Mouse (Mus musculus) myocyte (in vitro differentiated cells): ENCODE results near the gene Hdac7. TPM values are rescaled to one million over a fixed set of nuclear protein-coding genes. Genes with fewer than 3 reads are reported as not detected.
A peak's percentile ranks its signal among the peaks of the same experiment; 100 is the strongest.

Source experiments
- H3K27me3 ChIP-seq: one replicate; pipeline ENCODE4 v1.6.1; 2011; ENCODE audit not compliant: control insufficient read depth, insufficient read depth, insufficient read length
- H3K36me3 ChIP-seq: one replicate; pipeline ENCODE4 v1.6.1; 2011; ENCODE audit not compliant: control insufficient read depth, insufficient read depth
- H3K4me2 ChIP-seq: one replicate; pipeline ENCODE4 v1.6.1; 2011; ENCODE audit warnings: low read depth, control low read depth
- H3K4me3 ChIP-seq: one replicate; pipeline ENCODE4 v1.5.1; 2011; ENCODE audit warnings: mild to moderate bottlenecking, control low read depth, moderate library complexity
- H3K79me2 ChIP-seq: one replicate; pipeline ENCODE4 v1.6.1; 2011; ENCODE audit not compliant: control insufficient read depth, insufficient read depth
- H3ac ChIP-seq: one replicate; pipeline ENCODE4 v1.6.1; 2011; ENCODE audit not compliant: control insufficient read depth, insufficient read length
- CEBPB ChIP-seq: IDR thresholded peaks from 2 replicates; pipeline ENCODE4 v1.6.1; 2011; ENCODE audit warnings: mild to moderate bottlenecking, moderate library complexity; ENCODE audit not compliant: poor library complexity, insufficient read depth, severe bottlenecking
- E2F4 ChIP-seq: IDR thresholded peaks from one replicate; pipeline ENCODE4 v1.6.1; 2011; ENCODE audit warnings: mild to moderate bottlenecking, control low read depth, moderate library complexity; ENCODE audit not compliant: insufficient read depth
- MAX ChIP-seq: IDR thresholded peaks from one replicate; pipeline ENCODE4 v1.6.1; 2011; ENCODE audit warnings: low read depth, mild to moderate bottlenecking, control low read depth
- MYOD1 ChIP-seq, 3 experiments: IDR thresholded peaks; one replicate each; pipeline ENCODE4 v1.6.1; 2011; ENCODE audit warnings: control low read depth in 2 of 3, low read depth in 2 of 3, mild to moderate bottlenecking in 2 of 3, moderate library complexity in 1 of 3; ENCODE audit not compliant: insufficient read length in 2 of 3, control insufficient read depth in 1 of 3
- MYOG ChIP-seq, 3 experiments: IDR thresholded peaks; one replicate each; pipeline ENCODE4 v1.6.1; 2011; ENCODE audit warnings: control low read depth in 2 of 3, low read depth in 2 of 3, mild to moderate bottlenecking in 2 of 3; ENCODE audit not compliant: insufficient read length in 2 of 3, control insufficient read depth in 1 of 3, insufficient read depth in 1 of 3
- POLR2A ChIP-seq: IDR thresholded peaks from one replicate; pipeline ENCODE4 v1.6.1; 2011; ENCODE audit warnings: low read depth, mild to moderate bottlenecking, control low read depth, moderate library complexity; ENCODE audit not compliant: insufficient read length
- POLR2AphosphoS2 ChIP-seq: IDR thresholded peaks from one replicate; pipeline ENCODE4 v1.6.1; 2011; ENCODE audit warnings: low read depth, control low read depth; ENCODE audit not compliant: insufficient read length
- REST ChIP-seq: IDR thresholded peaks from one replicate; pipeline ENCODE4 v1.6.1; 2011; ENCODE audit warnings: mild to moderate bottlenecking, control low read depth, moderate library complexity; ENCODE audit not compliant: insufficient read depth, insufficient read length
- SRF ChIP-seq: IDR thresholded peaks from one replicate; pipeline ENCODE4 v1.6.1; 2011; ENCODE audit warnings: low read depth; ENCODE audit not compliant: control insufficient read depth, insufficient read length
- TCF12 ChIP-seq: IDR thresholded peaks from one replicate; pipeline ENCODE4 v1.6.1; 2011; ENCODE audit warnings: mild to moderate bottlenecking, control low read depth; ENCODE audit not compliant: poor library complexity, insufficient read depth, severe bottlenecking
- TCF3 ChIP-seq: IDR thresholded peaks from one replicate; pipeline ENCODE4 v1.6.1; 2011; ENCODE audit warnings: low read depth, control low read depth; ENCODE audit not compliant: insufficient read length
- USF1 ChIP-seq: IDR thresholded peaks from one replicate; pipeline ENCODE4 v1.6.1; 2011; ENCODE audit warnings: low read depth, mild to moderate bottlenecking, control low read depth, moderate library complexity
- polyA plus RNA-seq: library from polyadenylated mRNA; unstranded; fragments of >200 nt; fragmentation: generic; extraction: Trizol; gene quantifications from one replicate; pipeline ENCODE4 v1.2.1, GENCODE M21; 2012; ENCODE audit warnings: missing spikeins

Hdac7 gene
- polyA plus RNA-seq, 1 experiment, result 17.4 TPM

DNA sequence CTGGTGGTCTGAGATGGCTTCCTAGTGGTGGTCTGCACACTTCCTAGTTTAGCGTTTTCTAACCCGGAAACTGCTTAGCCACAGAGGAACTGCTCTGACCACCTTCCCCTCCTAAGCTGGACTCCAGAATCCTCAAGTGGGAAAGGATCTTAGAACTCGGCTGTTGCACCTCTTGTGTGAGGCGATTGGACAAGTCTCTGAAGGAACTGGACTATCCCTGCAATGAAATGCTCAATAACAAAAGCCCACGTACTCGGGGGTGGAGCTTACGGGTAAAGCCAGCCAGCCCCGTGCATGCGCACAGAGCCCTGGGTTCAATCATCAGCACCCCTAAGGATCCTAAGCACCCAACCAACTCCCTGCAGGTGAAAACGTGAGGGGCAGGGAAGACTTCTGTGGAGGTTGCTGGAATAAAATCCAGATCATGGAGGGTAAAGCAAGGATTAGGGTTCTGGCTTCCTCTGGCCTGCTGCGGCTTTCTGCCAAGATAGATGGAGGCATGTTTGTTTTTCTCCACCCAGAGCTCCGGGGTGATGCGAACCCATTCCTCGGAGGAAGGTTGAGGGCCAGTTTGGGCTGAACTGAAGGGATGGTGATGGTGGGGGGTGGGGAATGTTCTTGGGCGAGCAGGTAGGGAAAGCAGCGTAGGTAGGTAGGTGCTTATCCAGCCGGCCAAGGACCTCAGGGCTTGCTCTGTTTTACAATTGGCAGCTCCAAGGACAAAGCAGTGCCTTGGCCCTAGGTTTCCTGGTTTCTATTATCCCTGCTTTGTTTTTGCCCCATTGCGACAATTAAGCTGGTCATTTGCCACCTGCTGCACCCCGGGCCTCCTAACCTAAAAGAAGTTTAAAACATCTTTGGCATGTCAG is 56.3 kb downstream of the Hdac7 start:
- H3K36me3 ChIP-seq, result peaks cover 12% of the 10 kb centered on the region
- TF ChIP-seq TCF3 (no peak), E2F4 (no peak), CEBPB (no peak), POLR2A (no peak), USF1 (no peak), TCF12 (no peak), SRF (no peak), POLR2AphosphoS2 (no peak), MYOD1 (IDR thresholded peaks at IDR 0.05; ENCODE audit: control insufficient read depth in 1 of 3, insufficient read length in 2 of 3, low read depth in 2 of 3) (no peak), MAX (no peak), MYOG (IDR thresholded peaks at IDR 0.05; ENCODE audit: control insufficient read depth in 1 of 3, insufficient read depth in 1 of 3, insufficient read length in 2 of 3, low read depth in 2 of 3) (no peak), REST (no peak)

GRCm38 (mm10) chr15:97787148-97787798 is 57.0 kb downstream of the Hdac7 start:
- Histone ChIP-seq H3K4me3 (peak overlapping the region; percentile 2), H3K79me2 (no peaks in the 10 kb centered on the region), H3K27me3 (no peaks in the 10 kb centered on the region), H3K36me3 (peaks cover 4% of the 10 kb centered on the region), H3K4me2 (no peak overlapping the region), H3ac (no peak overlapping the region)
- TF ChIP-seq E2F4, result no peak
- no peak for TF ChIP-seq MYOG (IDR thresholded peaks at IDR 0.05; ENCODE audit: control insufficient read depth in 1 of 3, insufficient read depth in 1 of 3, insufficient read length in 2 of 3, low read depth in 2 of 3)
- TF ChIP-seq SRF, result no peak
- TF ChIP-seq TCF3, result no peak
- no peak for TF ChIP-seq TCF12
- no peak for TF ChIP-seq MAX
- no peak for TF ChIP-seq POLR2AphosphoS2

More for the DNA sequence above, 56.3 kb downstream of the Hdac7 start:
- no peak overlapping the region for H3K4me3 ChIP-seq
- no peaks in the 10 kb centered on the region for H3K79me2 ChIP-seq
- no peak overlapping the region for H3K4me2 ChIP-seq
- no peaks in the 10 kb centered on the region for H3K27me3 ChIP-seq
- no peak overlapping the region for H3ac ChIP-seq

GRCm38 (mm10) chr15:97786412-97787112 is 57.7 kb downstream of the Hdac7 start:
- peak overlapping the region; percentile 2 for H3K4me3 ChIP-seq
- H3K79me2 ChIP-seq, result no peaks in the 10 kb centered on the region
- TF ChIP-seq POLR2A (no peak), SRF (no peak), E2F4 (no peak), USF1 (no peak)

DNA sequence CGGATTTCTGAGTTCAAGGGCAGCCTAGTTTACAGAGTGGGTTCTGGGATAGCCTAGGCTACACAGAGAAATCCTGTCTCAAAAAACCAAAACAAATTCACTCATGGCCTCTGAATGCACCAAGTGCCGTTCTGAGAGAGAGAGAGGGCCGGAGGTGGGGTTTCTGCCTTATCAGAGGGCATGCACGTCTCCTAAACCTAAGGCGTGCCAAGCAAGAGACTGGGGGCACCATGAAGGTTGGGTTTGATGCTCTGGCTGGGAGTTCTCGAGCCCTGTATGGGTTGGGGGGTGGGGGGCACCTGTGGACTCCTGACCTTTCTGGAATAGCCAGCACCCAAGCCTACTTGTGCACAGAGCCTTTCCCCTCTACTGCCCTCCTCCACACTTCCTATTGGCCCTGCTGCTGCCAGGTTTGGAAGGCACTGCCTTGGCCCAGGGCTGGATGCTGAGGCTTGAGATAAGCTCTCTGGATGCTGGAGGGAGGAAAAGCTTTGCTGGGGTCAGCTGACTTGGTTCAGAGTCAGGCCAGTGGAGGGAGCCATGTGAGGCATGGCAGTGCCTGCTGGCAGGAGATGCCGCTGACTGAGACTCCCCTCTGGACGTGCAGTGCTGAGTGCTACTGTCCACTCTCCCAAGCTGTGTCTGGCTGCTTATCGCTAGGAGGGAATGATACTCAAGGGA is 58.4 kb downstream of the Hdac7 start:
- H3ac ChIP-seq, result no peak overlapping the region
- H3K79me2 ChIP-seq, result no peaks in the 10 kb centered on the region
- H3K36me3 ChIP-seq, result no peaks in the 10 kb centered on the region
- H3K4me2 ChIP-seq, result peak overlapping the region; percentile 85
- H3K27me3 ChIP-seq, result no peaks in the 10 kb centered on the region
- no peak for TF ChIP-seq MAX
- TF ChIP-seq E2F4, result no peak
- peak; percentile 84 for TF ChIP-seq USF1
- H3K4me3 ChIP-seq, result peak overlapping the region; percentile 2

More at GRCm38 (mm10) chr15:97786412-97787112, 57.7 kb downstream of the Hdac7 start:
- Histone ChIP-seq H3ac (no peak overlapping the region), H3K36me3 (no peaks in the 10 kb centered on the region), H3K27me3 (no peaks in the 10 kb centered on the region), H3K4me2 (peak overlapping the region; percentile 85)
